Mouse (Mus musculus) gastrocnemius, adult 2 months (tissue): ENCODE results near the gene Ppp1r37. TPM values are rescaled to one million over a fixed set of nuclear protein-coding genes. Genes with fewer than 3 reads are reported as not detected.

Experiments
- DNase-seq: peaks from one replicate; pipeline ENCODE4 v3.0.0; 2022
- H3K27ac ChIP-seq: fragments of 200-600 bp; 2 replicates; pipeline ENCODE4 v1.8.1; 2022; ENCODE audit warnings: mild to moderate bottlenecking
- H3K4me3 ChIP-seq: fragments of 200-600 bp; 2 replicates; pipeline ENCODE4 v1.8.1; 2022; ENCODE audit warnings: mild to moderate bottlenecking, moderate library complexity
- CTCF ChIP-seq: fragments of 200-600 bp; IDR thresholded peaks from 2 replicates; pipeline ENCODE4 v1.8.1; 2022; ENCODE audit warnings: antibody characterized with exemption, mild to moderate bottlenecking, moderate library complexity
- intact Hi-C: fragments of 180-260 bp; cut with DNase I; formaldehyde crosslinking; loops from one replicate; pipeline ENCODE4 v1.15.1; 2025
- total RNA-seq, 2 experiments: library from RNA; stranded (reverse); gene quantifications; 2 replicates each; pipeline ENCODE4 v1.2.3; 2021

Gene Ppp1r37
- total RNA-seq, 2 experiments from 2014 or later, result 48.4 to 49.1 TPM

GRCm38 (mm10) chr7:19547344-19547969 lies 15.4 kb downstream of the Ppp1r37 start:
- Histone ChIP-seq H3K4me3 (no peak overlapping the region), H3K27ac (peak overlapping the region; percentile 35; the same call in 1 of the 2 replicates)
- TF ChIP-seq CTCF, result no peak
- DNase-seq, result no peak
- intact Hi-C loops, result no loop called here

GRCm38 (mm10) chr7:19546007-19546406 lies 16.9 kb downstream of the Ppp1r37 start:
- intact Hi-C loops, result no loop called here
- TF ChIP-seq CTCF, result no peak
- H3K4me3 ChIP-seq, result no peak overlapping the region

DNA sequence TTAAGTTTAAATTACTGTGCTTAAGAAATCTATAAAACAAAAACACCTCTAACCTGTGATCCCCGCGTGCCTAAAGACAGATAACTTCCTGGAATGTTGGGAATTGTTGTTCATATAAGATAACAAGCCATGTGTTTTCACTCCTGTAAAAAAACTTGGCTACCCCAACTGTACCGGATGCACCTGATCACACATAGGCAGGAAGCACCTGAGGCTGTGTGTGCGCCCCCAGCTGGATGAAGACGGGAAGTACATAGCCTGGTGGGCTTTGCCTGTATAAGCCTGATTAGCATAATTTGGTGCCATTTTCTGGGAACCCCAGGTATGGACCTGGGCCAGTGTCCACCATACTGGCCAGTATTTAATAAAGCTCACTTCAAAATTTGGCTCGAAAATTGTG lies 19.3 kb downstream of the Ppp1r37 start:
- intact Hi-C loops, result no loop called here
- no peak for DNase-seq
- Histone ChIP-seq H3K27ac (no peak overlapping the region), H3K4me3 (no peak overlapping the region)
- peak; percentile 56 for TF ChIP-seq CTCF

More at GRCm38 (mm10) chr7:19546007-19546406, 16.9 kb downstream of the Ppp1r37 start:
- DNase-seq, result no peak
- H3K27ac ChIP-seq, result peak overlapping the region; percentile 40; the same call in 1 of the 2 replicates

GRCm38 (mm10) chr7:19542155-19542691 lies 20.7 kb downstream of the Ppp1r37 start:
- Histone ChIP-seq H3K27ac (peak overlapping the region; percentile 84; the same call in 1 of the 2 replicates), H3K4me3 (no peak overlapping the region)
- no peak for TF ChIP-seq CTCF
- intact Hi-C loops, result no loop called here
- DNase-seq, result peak; percentile 48

GRCm38 (mm10) chr7:19541681-19542154 lies 21.2 kb downstream of the Ppp1r37 start:
- TF ChIP-seq CTCF, result no peak
- intact Hi-C loops, result no loop called here
- no peak for DNase-seq
- Histone ChIP-seq H3K27ac (peak overlapping the region; percentile 84; the same call in 1 of the 2 replicates), H3K4me3 (no peak overlapping the region)

DNA sequence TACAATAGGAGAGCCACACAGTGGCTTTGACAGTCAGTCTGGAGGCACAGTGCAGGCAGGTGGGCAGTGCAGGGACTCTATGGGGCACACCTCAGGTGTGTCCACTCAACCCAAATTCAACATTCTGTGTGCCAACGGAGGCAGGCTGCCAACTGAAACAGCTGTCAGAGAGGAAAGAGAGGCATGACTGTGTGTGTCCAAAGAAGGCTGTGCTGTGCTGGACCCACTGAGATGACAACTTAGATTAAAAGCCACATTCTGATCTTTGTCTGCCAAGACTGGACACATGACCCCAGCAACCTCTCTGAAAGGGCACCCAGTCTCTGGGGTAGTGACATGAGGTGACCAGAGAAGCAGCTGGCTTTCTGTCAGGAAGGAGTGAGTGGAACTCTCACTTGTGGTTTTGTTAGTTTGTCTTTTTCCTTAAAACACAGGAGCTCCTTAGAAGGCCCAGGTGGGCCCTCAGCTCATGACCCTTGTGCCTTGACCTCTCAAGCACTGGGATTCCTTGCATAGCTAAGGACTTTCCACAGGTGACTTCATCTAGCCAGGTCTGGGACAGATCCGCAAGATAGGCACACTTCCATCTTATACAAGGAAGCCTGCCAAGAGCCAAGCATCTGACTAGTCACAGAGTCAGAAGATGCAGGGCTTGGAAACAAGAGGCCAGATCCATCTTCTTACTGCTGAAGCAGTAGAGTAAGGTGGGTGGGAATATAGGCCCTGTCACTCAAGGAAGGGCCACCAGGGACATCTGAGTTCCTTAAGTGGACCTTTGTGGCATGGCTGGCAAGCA lies 21.9 kb downstream of the Ppp1r37 start:
- peak overlapping the region; percentile 84 for H3K27ac ChIP-seq
- DNase-seq, result peak; percentile 63
- no peak for TF ChIP-seq CTCF

DNA sequence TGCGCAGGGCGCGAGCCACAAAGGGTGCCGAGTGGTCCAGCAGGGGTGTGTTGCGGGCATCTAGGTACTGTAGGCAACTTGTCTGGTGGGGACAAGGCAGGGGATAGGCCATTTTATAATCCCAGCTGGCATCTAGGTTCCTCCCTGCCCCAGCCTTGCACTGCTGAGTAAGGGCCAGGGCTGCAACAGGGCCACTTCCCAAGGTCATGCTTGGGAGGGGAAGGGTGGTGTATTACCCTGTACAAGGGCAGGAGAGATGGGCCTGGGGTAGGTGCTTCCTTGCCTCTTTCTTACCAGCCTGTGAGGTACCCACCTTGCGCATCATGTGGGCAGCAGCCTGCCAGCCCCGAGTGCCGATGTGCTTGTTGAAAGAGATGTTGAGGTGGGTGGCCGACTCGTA lies 28.2 kb downstream of the Ppp1r37 start:
- TF ChIP-seq CTCF, result no peak
- Histone ChIP-seq H3K27ac (no peak overlapping the region), H3K4me3 (no peak overlapping the region)
- intact Hi-C loops, result no loop called here
- no peak for DNase-seq

More for the DNA sequence above, 21.9 kb downstream of the Ppp1r37 start:
- no peak overlapping the region for H3K4me3 ChIP-seq
- intact Hi-C loops, result no loop called here

GRCm38 (mm10) chr7:19532240-19532639 lies 30.6 kb downstream of the Ppp1r37 start:
- no peak for DNase-seq
- intact Hi-C loops, result no loop called here
- no peak overlapping the region for H3K27ac ChIP-seq
- no peak for TF ChIP-seq CTCF
- H3K4me3 ChIP-seq, result no peak overlapping the region

- intact Hi-C loops, result no loop called here
- no peak overlapping the region for H3K27ac ChIP-seq
- no peak for TF ChIP-seq CTCF
- DNase-seq, result no peak
- H3K4me3 ChIP-seq, result no peak overlapping the region
Measured at GRCm38 (mm10) chr7:19531077-19531476, 31.8 kb downstream of the Ppp1r37 start.

- no peak overlapping the region for H3K27ac ChIP-seq
- TF ChIP-seq CTCF, result no peak
- DNase-seq, result no peak
- H3K4me3 ChIP-seq, result no peak overlapping the region
- intact Hi-C loops, result no loop called here
Measured at GRCm38 (mm10) chr7:19525105-19525481, 37.8 kb downstream of the Ppp1r37 start.

GRCm38 (mm10) chr7:19524420-19525104 lies 38.3 kb downstream of the Ppp1r37 start:
- Histone ChIP-seq H3K27ac (no peak overlapping the region), H3K4me3 (peak overlapping the region; percentile 69)
- no peak for DNase-seq
- no peak for TF ChIP-seq CTCF
- intact Hi-C loops, result no loop called here

- TF ChIP-seq CTCF, result peak; percentile 69
- Histone ChIP-seq H3K4me3 (peak overlapping the region; percentile 69), H3K27ac (no peak overlapping the region)
- DNase-seq, result peak; percentile 75
- intact Hi-C loops, result no loop called here
Measured at GRCm38 (mm10) chr7:19523757-19524419, 39.0 kb downstream of the Ppp1r37 start.
